In genomic region chr17:44162514-44162913, GRCm38 (mm10) we compare ENCODE assay signal across 13 mouse cellular contexts. TPM values are rescaled to one million over a fixed set of nuclear protein-coding genes. Genes with fewer than 3 reads are reported as not detected.
DNase-seq lines count a peak whose midpoint lies in the region; ATAC-seq and TF ChIP-seq lines count a peak whose summit lies in the region.
"Had no signal": no experiment of that assay in that cellular context is flagged by ENCODE, and none has a peak within 500 bp of the region (broad histone marks: within the 10 kb centered on the region; RNA-seq: fewer than 3 reads in every experiment).

No protein-coding gene starts in this region.

- no peak for ATAC-seq in intestine, embryonic 16.5 days
- no peak for ATAC-seq in stomach, embryonic 16.5 days (ENCODE audit: insufficient read depth, low FRiP score)
- ATAC-seq in CD4-positive, CD25-positive, alpha-beta regulatory T cell, adult 4 months: no peak
- ATAC-seq in forebrain, embryonic 15.5 days (replicated peaks): no peak
- ATAC-seq: forebrain, embryonic 14.5 days had no signal

- H3K4me2 ChIP-seq in intestine, embryonic 16.5 days (ENCODE audit: low read depth, low read length): peak overlapping the region; percentile 9; the same call in 1 of the 2 replicates
- 0 out of 2 replicates have a peak overlapping the region, but pooled peaks have one; percentile 6 for H3K4me2 ChIP-seq in stomach, embryonic 16.5 days (ENCODE audit: low read depth, low read length)
- H3K4me2 ChIP-seq in forebrain, embryonic 15.5 days (replicated peaks): no peak overlapping the region
- H3K4me2 ChIP-seq: hindbrain, embryonic 12.5 days; neural tube, embryonic 12.5 days had no signal

- DNase-seq in heart, adult 11 months: peak; percentile 81
- DNase-seq in heart, adult 2 months: no peak
- peak; percentile 35 to 54 for DNase-seq in lung, adult 18-20 months
- no peak for DNase-seq in lung, adult 2 months
- DNase-seq: right cerebral cortex, adult 18-20 months had no signal

- H3K4me1 ChIP-seq in heart, adult 2 months (ENCODE audit: control insufficient read depth, insufficient read depth, low read length): no peaks in the 10 kb centered on the region; the same call in 1 of the 2 replicates
- H3K4me1 ChIP-seq in lung, adult 2 months (ENCODE audit: control insufficient read depth, insufficient read depth, low read length): peaks cover 10% of the 10 kb centered on the region
- H3K4me1 ChIP-seq in intestine, embryonic 16.5 days (ENCODE audit: control insufficient read depth, insufficient read depth, low read length): 0 out of 2 replicates have a peak, but pooled peaks cover 6% of the 10 kb centered on the region
- H3K4me1 ChIP-seq in stomach, embryonic 16.5 days (ENCODE audit: control insufficient read depth, insufficient read depth, low read length): no peaks in the 10 kb centered on the region
- H3K4me1 ChIP-seq in forebrain, embryonic 15.5 days: no peaks in the 10 kb centered on the region
- H3K4me1 ChIP-seq: neural tube, embryonic 12.5 days had no signal

- intact Hi-C loops in heart, adult 2 months (cut with DNase I): no loop called here

- TF ChIP-seq EP300 in heart, adult 2 months (IDR thresholded peaks at IDR 0.05; ENCODE audit: insufficient read depth, low read depth, low read length): no peak

- no peak overlapping the region for H3K4me3 ChIP-seq in heart, adult 2 months
- no peak overlapping the region for H3K4me3 ChIP-seq in lung, adult 2 months (replicated peaks; ENCODE audit: extremely low read depth, low read depth, low read length)
- H3K4me3 ChIP-seq in intestine, embryonic 16.5 days (ENCODE audit: low read length): no peak overlapping the region
- no peak overlapping the region for H3K4me3 ChIP-seq in stomach, embryonic 16.5 days (replicated peaks; ENCODE audit: low read length)
- H3K4me3 ChIP-seq in forebrain, embryonic 15.5 days: no peak overlapping the region
- H3K4me3 ChIP-seq: hindbrain, embryonic 12.5 days; neural tube, embryonic 12.5 days had no signal

- H3K79me2 ChIP-seq in heart, adult 2 months (replicated peaks; ENCODE audit: control insufficient read depth, insufficient read depth, low read length): no peaks in the 10 kb centered on the region

- H3K9me3 ChIP-seq in intestine, embryonic 16.5 days (ENCODE audit: control insufficient read depth, low read length): no peaks in the 10 kb centered on the region
- H3K9me3 ChIP-seq in stomach, embryonic 16.5 days (replicated peaks; ENCODE audit: control insufficient read depth, low read length): no peaks in the 10 kb centered on the region
- H3K9me3 ChIP-seq in forebrain, embryonic 15.5 days: no peaks in the 10 kb centered on the region
- H3K9me3 ChIP-seq: hindbrain, embryonic 12.5 days; neural tube, embryonic 12.5 days had no signal

- 9% methylated on average over 5 of the region's 5 CpGs for WGBS in heart, adult 2 months
- 6% methylated on average over 5 of the region's 5 CpGs for WGBS in lung, adult 2 months
- WGBS in intestine, embryonic 16.5 days: 33% methylated on average over 5 of the region's 5 CpGs
- WGBS in stomach, embryonic 16.5 days: 27% methylated on average over 5 of the region's 5 CpGs
- WGBS in forebrain, embryonic 15.5 days: 57% methylated on average over 5 of the region's 5 CpGs

- H3K27me3 ChIP-seq in heart, adult 2 months (ENCODE audit: control insufficient read depth, insufficient read depth, low read length): no peaks in the 10 kb centered on the region
- H3K27me3 ChIP-seq in intestine, embryonic 16.5 days (replicated peaks; ENCODE audit: control insufficient read depth, insufficient read depth, low read length): no peaks in the 10 kb centered on the region
- no peaks in the 10 kb centered on the region for H3K27me3 ChIP-seq in stomach, embryonic 16.5 days (ENCODE audit: control insufficient read depth, insufficient read depth, low read length)
- H3K27me3 ChIP-seq in forebrain, embryonic 15.5 days: no peaks in the 10 kb centered on the region
- H3K27me3 ChIP-seq: hindbrain, embryonic 12.5 days; neural tube, embryonic 12.5 days had no signal

- no peak overlapping the region for H3K9ac ChIP-seq in heart, adult 2 months (ENCODE audit: low read depth, low read length)
- no peak overlapping the region for H3K9ac ChIP-seq in intestine, embryonic 16.5 days (ENCODE audit: low read depth, low read length)
- H3K9ac ChIP-seq in stomach, embryonic 16.5 days (ENCODE audit: low read length): no peak overlapping the region
- H3K9ac ChIP-seq in forebrain, embryonic 15.5 days (replicated peaks): no peak overlapping the region
- H3K9ac ChIP-seq: hindbrain, embryonic 12.5 days; neural tube, embryonic 12.5 days had no signal

- no peak for TF ChIP-seq CTCF in heart, adult 2 months (IDR thresholded peaks at IDR 0.05)
- no peak for TF ChIP-seq CTCF in lung, adult 2 months (IDR thresholded peaks at IDR 0.05; ENCODE audit: insufficient read depth, low read length)

- no peak for TF ChIP-seq POLR2A in heart, adult 2 months (IDR thresholded peaks at IDR 0.05; ENCODE audit: insufficient read depth, low read depth, low read length)
- no peak for TF ChIP-seq POLR2A in lung, adult 2 months (IDR thresholded peaks at IDR 0.05; ENCODE audit: borderline replicate concordance, extremely low read depth, low read depth, low read length)

- H3K27ac ChIP-seq in heart, adult 2 months: no peak overlapping the region
- no peak overlapping the region for H3K27ac ChIP-seq in intestine, embryonic 16.5 days (ENCODE audit: low read length)
- H3K27ac ChIP-seq in stomach, embryonic 16.5 days (ENCODE audit: low read length): no peak overlapping the region
- H3K27ac ChIP-seq in forebrain, embryonic 15.5 days (replicated peaks): no peak overlapping the region
- H3K27ac ChIP-seq: hindbrain, embryonic 12.5 days; neural tube, embryonic 12.5 days had no signal

- H3K36me3 ChIP-seq in heart, adult 2 months (ENCODE audit: control insufficient read depth, insufficient read depth, low read length): no peaks in the 10 kb centered on the region
- peaks cover 3% of the 10 kb centered on the region; the same call in 1 of the 2 replicates for H3K36me3 ChIP-seq in intestine, embryonic 16.5 days (ENCODE audit: control insufficient read depth, insufficient read depth, low read length)
- no peaks in the 10 kb centered on the region for H3K36me3 ChIP-seq in stomach, embryonic 16.5 days (ENCODE audit: control insufficient read depth, insufficient read depth, low read length)
- H3K36me3 ChIP-seq in forebrain, embryonic 15.5 days: no peaks in the 10 kb centered on the region
- H3K36me3 ChIP-seq: hindbrain, embryonic 12.5 days; neural tube, embryonic 12.5 days had no signal

RNA-seq across cellular contexts. Expression of gene Clic5, which starts 25.9 kb away (rescaled TPM):
- total RNA-seq in heart, adult 2 months (2021): 100 to 1,000 TPM; 128 to 171 TPM
- 33.2 and 61.4 TPM in 2 replicates for polyA plus RNA-seq in heart, adult 2 months (2012; rRNA removed)
- polyA plus RNA-seq in lung, adult 2 months (2012; rRNA removed): 82.3 and 122 TPM in 2 replicates
- 25.9 and 31.2 TPM in 2 replicates for polyA plus RNA-seq in intestine, embryonic 16.5 days (2015; fragmentation: Nextera tagmentation; extraction: Ambion mirVana)
- 7.3 and 9.1 TPM in 2 replicates for polyA plus RNA-seq in stomach, embryonic 16.5 days (2015; fragmentation: Nextera tagmentation; extraction: Ambion mirVana)
- polyA plus RNA-seq in CD4-positive, CD25-positive, alpha-beta regulatory T cell, adult 4 months (2017; shearing (Covaris generic)): under 1 TPM in 1 of 2 experiments, not detected in 1; 0.28 TPM
- polyA plus RNA-seq in forebrain, embryonic 15.5 days (2015; fragmentation: Nextera tagmentation; extraction: Ambion mirVana): 0.03 and 0.06 TPM in 2 replicates
- total RNA-seq: CH12.LX had no signal

RNA-seq across cellular contexts. Expression of gene Enpp4, which starts 56.9 kb away (rescaled TPM):
- 10 to 100 TPM; 21.6 to 24.6 TPM for total RNA-seq in heart, adult 2 months (2021)
- 8.5 and 18.2 TPM in 2 replicates for polyA plus RNA-seq in heart, adult 2 months (2012; rRNA removed)
- 9.1 and 13.5 TPM in 2 replicates for polyA plus RNA-seq in lung, adult 2 months (2012; rRNA removed)
- polyA plus RNA-seq in intestine, embryonic 16.5 days (2015; fragmentation: Nextera tagmentation; extraction: Ambion mirVana): 4.4 and 4.9 TPM in 2 replicates
- polyA plus RNA-seq in stomach, embryonic 16.5 days (2015; fragmentation: Nextera tagmentation; extraction: Ambion mirVana): 5.5 and 5.9 TPM in 2 replicates
- 1 to 10 TPM; 8.0 to 9.4 TPM for polyA plus RNA-seq in CD4-positive, CD25-positive, alpha-beta regulatory T cell, adult 4 months (2017; shearing (Covaris generic))
- 5.6 and 6.2 TPM in 2 replicates for polyA plus RNA-seq in forebrain, embryonic 15.5 days (2015; fragmentation: Nextera tagmentation; extraction: Ambion mirVana)

Comparison
In these comparisons a context has a peak if more than half of its experiments do, and no peak if none do; other contexts are left out.
1. DNase-seq: peak in heart, adult 11 months (single experiment) and lung, adult 18-20 months (2 of 2); none in heart, adult 2 months (0 of 2) and lung, adult 2 months (single experiment).